Mouse (Mus musculus) intestine, embryonic 15.5 days (tissue): ENCODE results near the gene Mep1a. TPM values are rescaled to one million over a fixed set of nuclear protein-coding genes. Genes with fewer than 3 reads are reported as not detected.

Experiments used
- ATAC-seq: fragments of 200-750 bp; cut with Nextera tagmentation; 2 replicates; pipeline ENCODE4 v1.8.0; 2017; ENCODE audit warnings: moderate TSS enrichment, moderate library complexity
- H3K27ac ChIP-seq: fragments of 300-500 bp; sonication (generic); 2 replicates; pipeline ENCODE4 v1.5.1; 2015; ENCODE audit warnings: mild to moderate bottlenecking, inconsistent platforms
- H3K27me3 ChIP-seq: fragments of 300-500 bp; sonication (generic); replicated peaks from 2 replicates; pipeline ENCODE4 v1.6.1; 2015; ENCODE audit warnings: inconsistent platforms
- H3K36me3 ChIP-seq: fragments of 300-500 bp; sonication (generic); 2 replicates; pipeline ENCODE4 v1.6.1; 2015; ENCODE audit warnings: inconsistent platforms
- H3K4me1 ChIP-seq: fragments of 300-500 bp; sonication (generic); replicated peaks from 2 replicates; pipeline ENCODE4 v1.6.1; 2015; ENCODE audit warnings: inconsistent platforms
- H3K4me2 ChIP-seq: fragments of 300-500 bp; sonication (generic); replicated peaks from 2 replicates; pipeline ENCODE4 v1.6.1; 2015; ENCODE audit warnings: mild to moderate bottlenecking, inconsistent platforms
- H3K4me3 ChIP-seq: fragments of 300-500 bp; sonication (generic); replicated peaks from 2 replicates; pipeline ENCODE4 v1.5.1; 2015; ENCODE audit warnings: inconsistent platforms
- H3K9ac ChIP-seq: fragments of 300-500 bp; sonication (generic); 2 replicates; pipeline ENCODE4 v1.6.1; 2015; ENCODE audit warnings: inconsistent platforms
- H3K9me3 ChIP-seq: fragments of 300-500 bp; sonication (generic); 2 replicates; pipeline ENCODE4 v1.6.1; 2016; ENCODE audit warnings: inconsistent platforms
- WGBS: fragments of 180-500 bp; shearing (Covaris S2); methylation state at CpG from one replicate; pipeline ENCODE4 v1.1.7; 2015; 5-methylcytosine and 5-hydroxymethylcytosine counted together
- polyA plus RNA-seq: library from polyadenylated mRNA; unstranded; fragments of >200 nt; fragmentation: Nextera tagmentation; extraction: Ambion mirVana; gene quantifications from 2 replicates; pipeline ENCODE4 v1.2.1, GENCODE M21; 2015

The Mep1a gene
- polyA plus RNA-seq, 1 experiment from 2014 or later = 34.9 TPM

- Histone ChIP-seq H3K36me3 (no peaks in the 10 kb centered on the region), H3K4me1 (0 out of 2 replicates have a peak, but pooled peaks cover 2% of the 10 kb centered on the region), H3K4me3 (no peak overlapping the region), H3K4me2 (no peak overlapping the region), H3K9ac (no peak overlapping the region), H3K27me3 (no peaks in the 10 kb centered on the region), H3K27ac (no peak overlapping the region), H3K9me3 (no peaks in the 10 kb centered on the region)
- 40% methylated on average over 3 of the region's 3 CpGs for whole genome bisulfite sequencing
- no peak for ATAC-seq
These were observed 32.6 kb downstream of the Mep1a start for GRCm38 (mm10) chr17:43470039-43470438.

GRCm38 (mm10) chr17:43460245-43461181, 42.1 kb downstream of the Mep1a start:
- H3K9ac ChIP-seq = no peak overlapping the region
- 0 out of 2 replicates have a peak overlapping the region, but pooled peaks have one; percentile 17 for H3K4me2 ChIP-seq
- no peak overlapping the region for H3K27ac ChIP-seq
- H3K27me3 ChIP-seq = no peaks in the 10 kb centered on the region
- H3K36me3 ChIP-seq = no peaks in the 10 kb centered on the region
- WGBS = 30% methylated on average over 19 of the region's 19 CpGs
- peaks cover 6% of the 10 kb centered on the region; the same call in 1 of the 2 replicates for H3K4me1 ChIP-seq
- peak; percentile 92 for ATAC-seq
- no peak overlapping the region for H3K4me3 ChIP-seq
- no peaks in the 10 kb centered on the region for H3K9me3 ChIP-seq

- H3K4me2 ChIP-seq = no peak overlapping the region
- 0 out of 2 replicates have a peak, but pooled peaks have one; percentile 2 for ATAC-seq
- 70% methylated on average over 12 of the region's 12 CpGs for WGBS
These were observed 42.8 kb downstream of the Mep1a start for GRCm38 (mm10) chr17:43459737-43460230.

GRCm38 (mm10) chr17:43458598-43458997, 44.0 kb downstream of the Mep1a start:
- H3K9ac ChIP-seq = no peak overlapping the region
- no peak overlapping the region for H3K4me3 ChIP-seq
- ATAC-seq = peak; percentile 62
- 13% methylated on average over 9 of the region's 9 CpGs for WGBS
- no peaks in the 10 kb centered on the region for H3K9me3 ChIP-seq
- H3K27me3 ChIP-seq = no peaks in the 10 kb centered on the region
- H3K27ac ChIP-seq = no peak overlapping the region
- H3K4me2 ChIP-seq = no peak overlapping the region
- no peaks in the 10 kb centered on the region for H3K36me3 ChIP-seq
- H3K4me1 ChIP-seq = peaks cover 6% of the 10 kb centered on the region; the same call in 1 of the 2 replicates

More at GRCm38 (mm10) chr17:43459737-43460230, 42.8 kb downstream of the Mep1a start:
- H3K36me3 ChIP-seq = no peaks in the 10 kb centered on the region
- H3K27me3 ChIP-seq = no peaks in the 10 kb centered on the region
- H3K4me1 ChIP-seq = peaks cover 6% of the 10 kb centered on the region; the same call in 1 of the 2 replicates
- H3K9ac ChIP-seq = no peak overlapping the region
- H3K9me3 ChIP-seq = no peaks in the 10 kb centered on the region
- H3K4me3 ChIP-seq = no peak overlapping the region
- H3K27ac ChIP-seq = no peak overlapping the region

- H3K4me2 ChIP-seq = no peak overlapping the region
- H3K9me3 ChIP-seq = no peaks in the 10 kb centered on the region
- no peak overlapping the region for H3K4me3 ChIP-seq
- H3K4me1 ChIP-seq = peaks cover 5% of the 10 kb centered on the region; the same call in 1 of the 2 replicates
- WGBS = 72% methylated on average over 1 of the region's 1 CpGs
- H3K27ac ChIP-seq = no peak overlapping the region
- no peaks in the 10 kb centered on the region for H3K36me3 ChIP-seq
- H3K9ac ChIP-seq = no peak overlapping the region
- peak; percentile 92 for ATAC-seq
- H3K27me3 ChIP-seq = no peaks in the 10 kb centered on the region
These were observed 51.4 kb downstream of the Mep1a start for GRCm38 (mm10) chr17:43451216-43451615.

GRCm38 (mm10) chr17:43434485-43434884, 68.1 kb downstream of the Mep1a start:
- no peak overlapping the region for H3K4me3 ChIP-seq
- WGBS = 82% methylated on average over 8 of the region's 8 CpGs
- no peak for ATAC-seq
- H3K36me3 ChIP-seq = no peaks in the 10 kb centered on the region
- H3K4me1 ChIP-seq = no peaks in the 10 kb centered on the region
- no peak overlapping the region for H3K9ac ChIP-seq
- H3K9me3 ChIP-seq = no peaks in the 10 kb centered on the region
- no peak overlapping the region for H3K27ac ChIP-seq
- H3K4me2 ChIP-seq = no peak overlapping the region
- no peaks in the 10 kb centered on the region for H3K27me3 ChIP-seq

GRCm38 (mm10) chr17:43431692-43432091, 70.9 kb downstream of the Mep1a start:
- no peaks in the 10 kb centered on the region for H3K9me3 ChIP-seq
- 49% methylated on average over 5 of the region's 5 CpGs for WGBS
- no peak for ATAC-seq
- no peak overlapping the region for H3K4me2 ChIP-seq
- no peaks in the 10 kb centered on the region for H3K4me1 ChIP-seq
- no peak overlapping the region for H3K9ac ChIP-seq
- no peaks in the 10 kb centered on the region for H3K36me3 ChIP-seq
- H3K27me3 ChIP-seq = no peaks in the 10 kb centered on the region
- no peak overlapping the region for H3K4me3 ChIP-seq
- H3K27ac ChIP-seq = no peak overlapping the region

Other genes with a start within 250 kb of the Mep1a start
- 0.15 and 0.19 TPM in 2 replicates for gene Adgrf1, start 232.5 kb downstream of the Mep1a start, polyA plus RNA-seq
- gene Adgrf5, start 142.4 kb downstream of the Mep1a start, polyA plus RNA-seq = 11.6 and 11.8 TPM in 2 replicates
- gene Ankrd66, start 40.8 kb upstream of the Mep1a start, polyA plus RNA-seq = 0.18 TPM in 1 of 2 replicates, not detected in the other
- 12.0 and 12.7 TPM in 2 replicates for gene Pla2g7, start 65.3 kb upstream of the Mep1a start, polyA plus RNA-seq
- gene Tdrd6, start 127.5 kb upstream of the Mep1a start, polyA plus RNA-seq = 0.46 and 0.73 TPM in 2 replicates
- 12.1 and 13.7 TPM in 2 replicates for gene Slc25a27, start 164.4 kb upstream of the Mep1a start, polyA plus RNA-seq
- gene Cyp39a1, start 164.6 kb upstream of the Mep1a start, polyA plus RNA-seq = 16.5 and 18.7 TPM in 2 replicates